Mouse (Mus musculus) hematopoietic stem cell, adult 5-6 weeks (primary cell): Measurements from ENCODE around the gene Vsig4. TPM values are rescaled to one million over a fixed set of nuclear protein-coding genes. Genes with fewer than 3 reads are reported as not detected.
A peak's percentile ranks its signal among the peaks of the same experiment; 100 is the strongest.
"Not testable (repeated sequence)": the region's sequence is repeated elsewhere in the genome, so short reads cannot be mapped to it uniquely, and the experiment has no call there.

Source experiments
- ATAC-seq, 2 experiments: fragments of 125-278 bp in 1 of 2; replicated peaks in 1 of 2; 2 replicates each; pipeline ENCODE4 v1.8.0; 2016 to 2017; ENCODE audit warnings: inconsistent platforms in 2 of 2, mild to moderate bottlenecking in 2 of 2, moderate number of reproducible peaks in 2 of 2, low read depth in 1 of 2, moderate TSS enrichment in 1 of 2; ENCODE audit not compliant: low FRiP score in 2 of 2, poor library complexity in 2 of 2, severe bottlenecking in 2 of 2, insufficient read depth in 1 of 2, low TSS enrichment in 1 of 2
- total RNA-seq: library from RNA; stranded (forward); fragments of 172-1452, 232-1000 nt; gene quantifications from 2 replicates; pipeline ENCODE4 v1.2.3, GENCODE M21; 2017

Vsig4 gene
- not detected in 2 replicates for total RNA-seq

DNA sequence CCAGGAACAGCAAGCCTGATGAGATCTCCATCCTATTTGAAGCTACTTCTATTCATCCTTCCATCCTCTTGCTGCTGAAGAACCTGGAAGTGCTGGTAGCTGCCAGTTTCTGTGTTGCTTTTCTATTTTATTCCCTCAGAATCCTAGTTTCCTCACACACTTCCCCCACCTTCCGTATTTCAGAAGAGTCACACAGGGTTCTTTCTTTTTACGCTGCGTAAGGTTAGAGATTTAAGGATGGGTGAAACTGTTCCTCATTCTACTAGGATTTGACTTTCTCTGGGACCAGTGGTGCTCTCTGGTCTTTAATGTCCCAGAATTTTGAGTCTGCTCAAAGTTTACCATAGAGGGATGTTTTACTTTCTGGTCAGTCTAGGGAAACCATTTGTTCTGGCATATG lies at the start of gene Vsig4:
TSS of gene Vsig4 (minus strand) at position 101 of the 400 bp plus-strand sequence.
- no peak for ATAC-seq

DNA sequence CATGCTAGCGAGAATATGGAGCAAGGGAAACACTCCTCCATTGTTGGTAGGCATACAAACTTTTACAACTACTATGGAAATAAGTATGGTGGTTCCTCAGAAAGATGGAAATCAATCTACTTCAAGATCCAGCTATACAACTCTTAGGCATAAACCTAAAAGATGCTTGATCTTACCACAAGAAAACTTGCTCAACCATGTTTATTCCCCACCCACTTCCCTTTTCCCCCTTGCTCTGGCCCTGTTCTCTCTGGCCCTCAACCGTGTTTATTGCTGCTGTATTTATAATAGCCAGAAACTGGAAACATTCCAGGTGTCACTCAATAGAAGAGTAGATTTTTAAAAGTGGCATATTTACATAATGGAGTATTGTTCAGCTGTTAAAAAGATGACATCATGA lies 45.9 kb upstream of the Vsig4 start:
- no peak for ATAC-seq

DNA sequence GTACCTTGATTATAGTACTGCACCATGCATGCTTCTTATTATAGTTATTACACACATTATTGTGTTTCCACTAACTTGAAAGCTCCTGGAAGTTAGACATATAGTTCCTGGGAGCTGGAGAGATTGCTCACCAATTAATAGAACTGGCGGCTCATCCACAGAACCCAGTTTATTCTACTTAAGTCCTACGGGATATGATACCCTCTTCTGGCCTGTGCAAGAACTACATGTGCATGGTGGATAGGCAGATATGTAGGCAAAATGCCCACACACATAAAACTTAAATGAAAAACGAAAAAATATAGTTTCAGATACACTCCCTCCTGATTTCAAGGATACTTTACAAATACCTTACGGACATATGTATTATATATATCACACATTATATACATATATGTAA lies 36.5 kb upstream of the Vsig4 start:
- ATAC-seq = peak in 1 of 2 experiments; percentile 73; a peak in 3 of 4 replicates

GRCm38 (mm10) chrX:96256509-96256908 lies 36.7 kb downstream of the Vsig4 start:
- no peak for ATAC-seq

DNA sequence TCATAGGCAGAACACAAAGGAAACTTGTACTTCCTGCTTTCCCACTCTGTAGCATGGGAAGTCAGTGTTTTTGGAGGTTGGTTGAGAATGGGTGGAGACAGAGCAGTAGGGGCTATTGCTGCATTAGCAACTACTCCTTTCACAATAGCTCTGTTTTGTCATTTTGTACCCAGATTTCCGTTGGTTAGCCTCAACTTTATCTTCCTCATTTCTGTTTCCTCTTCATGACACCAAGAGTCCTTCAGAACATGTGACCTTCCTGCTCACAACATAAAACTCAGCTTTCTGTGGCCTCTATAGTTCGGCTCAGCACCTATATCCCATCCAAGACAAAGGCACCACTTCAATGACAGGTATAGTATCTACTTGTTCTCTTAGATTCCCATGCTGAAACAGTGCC lies 53.6 kb downstream of the Vsig4 start:
- peak; percentile 85 to 93 for ATAC-seq

DNA sequence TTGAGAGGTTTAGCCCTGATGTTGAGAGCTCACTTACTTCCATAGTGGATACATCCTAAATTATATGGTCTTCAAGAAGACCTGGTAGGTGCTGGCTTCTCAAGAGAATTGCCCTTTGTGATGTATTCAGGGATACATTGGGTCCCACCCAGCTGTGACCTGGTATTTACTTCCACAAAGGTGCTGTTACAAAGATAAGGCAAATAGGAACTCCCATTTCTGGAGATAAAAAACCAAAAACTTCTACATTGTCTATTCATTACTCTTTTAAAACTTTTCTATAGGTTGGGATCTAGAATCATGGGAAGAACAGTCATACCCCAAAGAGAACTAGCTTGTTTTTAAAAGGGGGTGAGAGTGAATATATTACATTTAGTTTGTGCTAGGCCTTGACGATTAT lies 54.2 kb downstream of the Vsig4 start:
- ATAC-seq = no peak

- ATAC-seq = peak in 1 of 2 experiments; percentile 45; a peak in 1 of 4 replicates
These were observed 57.5 kb downstream of the Vsig4 start for GRCm38 (mm10) chrX:96235775-96236174.

GRCm38 (mm10) chrX:96227030-96227429 lies 66.2 kb downstream of the Vsig4 start:
- peak; percentile 70 to 80; a peak in 3 of 4 replicates for ATAC-seq

DNA sequence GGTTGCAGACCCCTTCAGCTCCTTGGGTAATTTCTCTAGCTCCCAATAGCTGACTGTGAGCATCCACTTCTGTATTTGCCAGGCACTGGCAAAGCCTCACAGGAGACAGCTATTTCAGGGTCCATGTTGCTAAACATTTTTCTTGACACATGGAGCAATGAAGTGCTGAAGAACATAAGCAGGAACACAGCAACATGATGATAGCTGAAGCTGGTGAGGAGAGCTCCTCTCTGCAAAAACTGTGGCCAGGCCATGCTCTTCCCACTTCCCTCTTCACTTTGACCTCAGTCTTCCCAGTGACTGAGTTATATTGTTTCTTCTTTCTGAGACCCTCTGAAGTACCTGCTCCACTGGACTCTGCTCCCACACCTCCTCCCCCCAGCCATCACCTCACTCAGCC lies 67.8 kb downstream of the Vsig4 start:
- ATAC-seq = no peak

- peak; percentile 56 to 59; a peak in 3 of 4 replicates for ATAC-seq
These were observed 69.0 kb downstream of the Vsig4 start for GRCm38 (mm10) chrX:96224210-96224609.

DNA sequence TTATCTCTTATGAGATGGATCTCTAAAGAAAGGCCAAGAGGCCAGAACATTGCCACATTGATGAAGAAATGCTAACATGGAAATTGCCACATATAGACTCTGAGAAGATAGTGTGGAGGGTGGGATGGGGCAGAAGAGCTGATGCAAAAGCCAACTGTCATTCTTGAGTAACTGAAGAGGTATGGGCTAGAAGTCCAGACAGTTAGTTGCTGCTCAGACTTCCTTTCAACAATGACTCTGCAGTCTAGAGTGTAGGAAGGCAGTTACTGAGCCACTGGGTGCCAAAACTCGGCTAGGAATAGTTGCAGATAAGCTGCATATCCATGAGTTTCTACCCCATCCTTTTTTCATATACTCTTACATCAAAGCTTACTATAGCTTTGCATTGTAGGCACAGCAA lies 75.2 kb downstream of the Vsig4 start:
- peak; percentile 69 to 87; a peak in 3 of 4 replicates for ATAC-seq

- ATAC-seq = no peak
These were observed 86.4 kb downstream of the Vsig4 start for GRCm38 (mm10) chrX:96206872-96207271.

DNA sequence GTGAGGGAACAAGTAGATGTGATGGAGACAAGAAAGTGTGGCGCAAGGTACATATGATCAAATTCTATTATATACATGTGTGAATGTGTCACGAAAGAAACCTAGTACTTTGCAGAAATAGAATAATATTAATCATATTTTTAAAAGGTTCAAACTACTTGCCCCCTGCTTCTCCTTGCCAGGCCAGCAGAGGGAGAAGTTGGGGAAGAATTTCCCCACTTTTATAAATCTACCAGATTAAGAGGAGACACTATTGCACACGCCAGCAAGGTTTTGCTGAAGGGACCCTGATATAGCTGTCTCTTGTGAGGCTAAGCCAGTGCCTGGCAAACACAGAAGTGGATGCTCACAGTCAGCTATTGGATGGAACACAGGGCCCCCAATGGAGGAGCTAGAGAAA lies 88.1 kb downstream of the Vsig4 start:
- not testable (repeated sequence) for ATAC-seq

Other genes with a start within 250 kb of the Vsig4 start
- 128 and 155 TPM in 2 replicates for gene Msn, start 197.4 kb downstream of the Vsig4 start, total RNA-seq
- gene Heph, start 161.9 kb upstream of the Vsig4 start, total RNA-seq = not detected in 2 replicates
- not detected in 2 replicates for gene Hsf3, start 162.9 kb upstream of the Vsig4 start, total RNA-seq